ENCODE assay signal across 16 mouse cellular contexts in genomic region chr12:110974726-110975125, GRCm38 (mm10). TPM values are rescaled to one million over a fixed set of nuclear protein-coding genes. Genes with fewer than 3 reads are reported as not detected.
DNase-seq lines count a peak whose midpoint lies in the region; ATAC-seq and TF ChIP-seq lines count a peak whose summit lies in the region.
"Had no signal": no experiment of that assay in that cellular context is flagged by ENCODE, and none has a peak within 500 bp of the region (broad histone marks: within the 10 kb centered on the region; RNA-seq: fewer than 3 reads in every experiment).

No protein-coding gene starts in this region.

- no peak for ATAC-seq in heart, embryonic 12.5 days (ENCODE audit: insufficient number of reproducible peaks, low FRiP score)
- peak; percentile 46 for ATAC-seq in common myeloid progenitor, adult 5-6 weeks (replicated peaks; ENCODE audit: low read depth, poor library complexity, severe bottlenecking)
- ATAC-seq in liver, embryonic 14.5 days (ENCODE audit: insufficient read depth) = no peak
- ATAC-seq: midbrain, embryonic 16.5 days had no signal

- no peak for TF ChIP-seq RAD21 in MEL (IDR thresholded peaks at IDR 0.05; ENCODE audit: low read depth, low read length)

- no peaks in the 10 kb centered on the region for H3K9me3 ChIP-seq in heart, embryonic 12.5 days (replicated peaks)
- no peaks in the 10 kb centered on the region for H3K9me3 ChIP-seq in MEL (replicated peaks; ENCODE audit: insufficient read depth, low read length)
- no peaks in the 10 kb centered on the region for H3K9me3 ChIP-seq in liver, embryonic 14.5 days (ENCODE audit: control insufficient read depth, low read length)
- H3K9me3 ChIP-seq: embryonic facial prominence, embryonic 12.5 days; forebrain, embryonic 10.5 days; hindbrain, embryonic 12.5 days; intestine, embryonic 15.5 days; kidney, embryonic 15.5 days; limb, embryonic 15.5 days had no signal

- no peak for TF ChIP-seq CTCF in MEL (IDR thresholded peaks at IDR 0.05 in 2 of 3, conservative IDR thresholded peaks at IDR 0.05 in 1 of 3; ENCODE audit: control insufficient read depth in 1 of 3, insufficient read depth in 1 of 3, low read depth in 2 of 3, low read length in 3 of 3, poor library complexity in 1 of 3, severe bottlenecking in 1 of 3)
- no peak for TF ChIP-seq CTCF in liver, embryonic 14.5 days (IDR thresholded peaks at IDR 0.05; ENCODE audit: low read depth)

- WGBS in heart, embryonic 12.5 days = 83% methylated on average over 6 of the region's 6 CpGs
- WGBS in liver, embryonic 14.5 days (ENCODE audit: insufficient replicate concordance) = 17% methylated on average over 6 of the region's 6 CpGs

- peaks cover 18% of the 10 kb centered on the region for H3K4me1 ChIP-seq in heart, embryonic 12.5 days (replicated peaks)
- H3K4me1 ChIP-seq in MEL (ENCODE audit: control insufficient read depth in 1 of 2, insufficient read depth in 2 of 2, low read length in 2 of 2) = peaks cover 32 to 54% of the 10 kb centered on the region in 2 experiments
- H3K4me1 ChIP-seq in liver, embryonic 14.5 days (replicated peaks; ENCODE audit: control insufficient read depth in 2 of 2, insufficient read depth in 2 of 2, low read length in 1 of 2) = peaks cover 65 to 69% of the 10 kb centered on the region in 2 experiments

- peaks cover 50% of the 10 kb centered on the region for H3K36me3 ChIP-seq in heart, embryonic 12.5 days
- peaks cover 0 to 40% of the 10 kb centered on the region in 2 experiments; a peak in 2 of 4 replicates for H3K36me3 ChIP-seq in MEL (ENCODE audit: control insufficient read depth in 1 of 2, insufficient read depth in 2 of 2, low read length in 2 of 2)
- peaks cover 66% of the 10 kb centered on the region for H3K36me3 ChIP-seq in liver, embryonic 14.5 days (replicated peaks; ENCODE audit: control insufficient read depth, insufficient read depth, low read depth)

- no peak overlapping the region for H3K4me3 ChIP-seq in heart, embryonic 12.5 days
- H3K4me3 ChIP-seq in MEL (ENCODE audit: control insufficient read depth in 1 of 2, insufficient read depth in 1 of 2, low read depth in 2 of 2, low read length in 2 of 2) = no peak overlapping the region
- peak overlapping the region; percentile 91 to 96 for H3K4me3 ChIP-seq in liver, embryonic 14.5 days (ENCODE audit: insufficient read depth in 1 of 2, low read depth in 2 of 2, low read length in 2 of 2)
- H3K4me3 ChIP-seq: embryonic facial prominence, embryonic 12.5 days; forebrain, embryonic 10.5 days; hindbrain, embryonic 12.5 days; intestine, embryonic 15.5 days; kidney, embryonic 15.5 days; limb, embryonic 15.5 days had no signal

- no peak for TF ChIP-seq POLR2A in MEL (IDR thresholded peaks at IDR 0.05; ENCODE audit: control insufficient read depth in 1 of 2, insufficient read depth in 1 of 2, low read depth in 1 of 2, low read length in 2 of 2, poor library complexity in 1 of 2)

- TF ChIP-seq EP300 in MEL (IDR thresholded peaks at IDR 0.05; ENCODE audit: low read depth in 1 of 2, low read length in 2 of 2) = no peak
- TF ChIP-seq EP300 in liver, embryonic 14.5 days (IDR thresholded peaks at IDR 0.05; ENCODE audit: low read depth) = no peak

- H3K4me2 ChIP-seq in heart, embryonic 12.5 days = peak overlapping the region; percentile 94
- H3K4me2 ChIP-seq in liver, embryonic 14.5 days (ENCODE audit: low read depth) = peak overlapping the region; percentile 90
- H3K4me2 ChIP-seq: embryonic facial prominence, embryonic 12.5 days; hindbrain, embryonic 12.5 days; intestine, embryonic 15.5 days; kidney, embryonic 15.5 days; limb, embryonic 15.5 days had no signal

- no peak overlapping the region for H3K9ac ChIP-seq in heart, embryonic 12.5 days
- H3K9ac ChIP-seq in MEL (ENCODE audit: control insufficient read depth, low read depth, low read length, poor library complexity, severe bottlenecking) = peak overlapping the region; percentile 30; the same call in 1 of the 2 replicates
- H3K9ac ChIP-seq in liver, embryonic 14.5 days (replicated peaks) = peak overlapping the region; percentile 60
- H3K9ac ChIP-seq: embryonic facial prominence, embryonic 12.5 days; hindbrain, embryonic 12.5 days; intestine, embryonic 15.5 days; kidney, embryonic 15.5 days; limb, embryonic 15.5 days had no signal

- peaks cover 12% of the 10 kb centered on the region for H3K79me2 ChIP-seq in MEL (ENCODE audit: control insufficient read depth, insufficient read depth, low read length, poor library complexity)

- peaks cover 9% of the 10 kb centered on the region; the same call in 1 of the 2 replicates for H3K27me3 ChIP-seq in heart, embryonic 12.5 days (replicated peaks)
- H3K27me3 ChIP-seq in MEL (ENCODE audit: control insufficient read depth in 1 of 2, insufficient read depth in 2 of 2, low read length in 2 of 2) = no peaks in the 10 kb centered on the region
- H3K27me3 ChIP-seq in liver, embryonic 14.5 days (ENCODE audit: control insufficient read depth, insufficient read depth, low read length) = no peaks in the 10 kb centered on the region
- H3K27me3 ChIP-seq: embryonic facial prominence, embryonic 12.5 days; intestine, embryonic 15.5 days; kidney, embryonic 15.5 days; limb, embryonic 15.5 days had no signal

- no peak for DNase-seq in heart, postnatal 14 days
- no peak for DNase-seq in MEL (ENCODE audit: low read depth, low spot score)
- no peak for DNase-seq in liver, embryonic 14.5 days (ENCODE audit: low read depth in 3 of 3, low spot score in 3 of 3)
- DNase-seq in thymus, postnatal 4 days = no peak
- no peak for DNase-seq in Muller cell, postnatal 12 days (ENCODE audit: inconsistent ontology term)
- DNase-seq in kidney, postnatal 10 days = no peak
- DNase-seq: cerebellum, adult 11 months had no signal

- intact Hi-C loops in heart, postnatal 14 days (cut with DNase I) = no loop called here

- H3K27ac ChIP-seq in heart, embryonic 12.5 days (ENCODE audit: poor library complexity, severe bottlenecking) = peak overlapping the region; percentile 55
- H3K27ac ChIP-seq in MEL (ENCODE audit: control insufficient read depth, low read depth, low read length) = peak overlapping the region; percentile 48
- peak overlapping the region; percentile 95 for H3K27ac ChIP-seq in liver, embryonic 14.5 days
- H3K27ac ChIP-seq: embryonic facial prominence, embryonic 12.5 days; forebrain, embryonic 10.5 days; hindbrain, embryonic 12.5 days; intestine, embryonic 15.5 days; kidney, embryonic 15.5 days; limb, embryonic 15.5 days had no signal

TF ChIP-seq in MEL, 35 proteins besides CTCF, POLR2A, EP300 and RAD21:
- TF ChIP-seq USF1 (IDR thresholded peaks at IDR 0.05; ENCODE audit: low read depth, low read length) (no peak), CHD2 (IDR thresholded peaks at IDR 0.05; ENCODE audit: low read length) (no peak), RCOR1 (IDR thresholded peaks at IDR 0.05; ENCODE audit: low read depth, low read length) (no peak), CHD1 (IDR thresholded peaks at IDR 0.05; ENCODE audit: low read depth, low read length) (no peak), POLR2AphosphoS2 (IDR thresholded peaks at IDR 0.05; ENCODE audit: low read length) (no peak; the same call in 1 of the 2 replicates), GATA1 (IDR thresholded peaks at IDR 0.05; ENCODE audit: low read depth, low read length) (no peak), MYB (IDR thresholded peaks at IDR 0.05; ENCODE audit: low read depth, low read length) (no peak), TCF12 (IDR thresholded peaks at IDR 0.05; ENCODE audit: low read depth, low read length) (no peak), E2F4 (IDR thresholded peaks at IDR 0.05; ENCODE audit: borderline replicate concordance, low read depth, low read length) (no peak), JUND (IDR thresholded peaks at IDR 0.05; ENCODE audit: low read depth, low read length) (no peak), ELF1 (IDR thresholded peaks at IDR 0.05; ENCODE audit: low read depth, low read length) (no peak), NELFE (IDR thresholded peaks at IDR 0.05; ENCODE audit: low read depth, low read length) (no peak), MEF2A (IDR thresholded peaks at IDR 0.05; ENCODE audit: extremely low read depth, insufficient replicate concordance, low read depth, low read length, poor library complexity, severe bottlenecking) (no peak), HCFC1 (IDR thresholded peaks at IDR 0.05; ENCODE audit: low read depth, low read length) (no peak), NRF1 (IDR thresholded peaks at IDR 0.05; ENCODE audit: insufficient read depth, low read depth, low read length, poor library complexity, severe bottlenecking) (no peak), GABPA (IDR thresholded peaks at IDR 0.05; ENCODE audit: low read depth, low read length) (no peak), MXI1 (IDR thresholded peaks at IDR 0.05; ENCODE audit: low read depth, low read length) (no peak)

RNA-seq across cellular contexts. Expression of gene Ankrd9, which starts 4.1 kb away (rescaled TPM):
- polyA plus RNA-seq in heart, embryonic 12.5 days (2016; fragmentation: Nextera tagmentation; extraction: Ambion mirVana) = 13.2 and 14.2 TPM in 2 replicates
- 10 to 100 TPM; 81.0 to 82.1 TPM for total RNA-seq in heart, postnatal 14 days (2021)
- 17.8 and 26.0 TPM in 2 replicates for total RNA-seq in MEL (2012; rRNA removed)
- 10 to 100 TPM in 1 of 2 experiments, not detected in 1; 13.8 TPM for polyA plus RNA-seq in MEL (2012; ENCODE audit: insufficient read depth in 1 of 2, insufficient read length in 2 of 2, low read depth in 1 of 2, low replicate concordance in 2 of 2, missing spikeins in 1 of 2)
- total RNA-seq in common myeloid progenitor, adult 5-6 weeks (2017) = 4.1 and 4.8 TPM in 2 replicates
- polyA plus RNA-seq in liver, embryonic 14.5 days (2012; rRNA removed) = 47.4 and 57.4 TPM in 2 replicates
- polyA plus RNA-seq in liver, embryonic 14.5 days (2014; fragmentation: Nextera tagmentation; extraction: Ambion mirVana) = 41.8 and 49.8 TPM in 2 replicates

Comparison
In these comparisons a context has a peak if more than half of its experiments do, and no peak if none do; other contexts are left out.
1. H3K4me3 ChIP-seq: peak in liver, embryonic 14.5 days (2 of 2); none in heart, embryonic 12.5 days (single experiment) and MEL (0 of 2).
2. Peak in every context shown above with its lines, with median percentiles within 50 percentile points of each other: H3K27ac ChIP-seq.